Mouse (Mus musculus): ENCODE measurements at regions not wholly inside any gene's neighbourhood (a gene's known extent, or its start where the extent isn't known, plus 50 kb on each side); places are given as distances from the start of the nearest gene placed in this dataset.
A peak's percentile ranks its signal among the peaks of the same experiment; 100 is the strongest.

- TF ChIP-seq CTCF (conservative IDR thresholded peaks at IDR 0.05) = no peak
- Histone ChIP-seq H3K27ac (no peak overlapping the region), H3K4me3 (no peak overlapping the region)
- DNase-seq (ENCODE audit: low spot score in 2 of 2) = no peak
Measured at GRCm38 (mm10) chr3:15205266-15206229, 126.6 kb downstream of the Gm9733 start.

GRCm38 (mm10) chr3:15212357-15212756, 119.7 kb downstream of the Gm9733 start:
- DNase-seq (ENCODE audit: low spot score in 2 of 2) = no peak
- H3K27ac ChIP-seq = no peak overlapping the region
- no peak overlapping the region for H3K4me3 ChIP-seq
- TF ChIP-seq CTCF (conservative IDR thresholded peaks at IDR 0.05) = no peak

- TF ChIP-seq CTCF (conservative IDR thresholded peaks at IDR 0.05) = no peak
- Histone ChIP-seq H3K27ac (no peak overlapping the region), H3K4me3 (no peak overlapping the region)
- DNase-seq (ENCODE audit: low spot score in 2 of 2) = no peak
Measured at GRCm38 (mm10) chr3:15217591-15217990, 114.5 kb downstream of the Gm9733 start.

- TF ChIP-seq CTCF (conservative IDR thresholded peaks at IDR 0.05) = no peak
Measured at GRCm38 (mm10) chr3:15219275-15219674, 112.8 kb downstream of the Gm9733 start.

GRCm38 (mm10) chr3:15223266-15223665, 108.8 kb downstream of the Gm9733 start:
- TF ChIP-seq CTCF (conservative IDR thresholded peaks at IDR 0.05) = no peak
- Histone ChIP-seq H3K4me3 (no peak overlapping the region), H3K27ac (no peak overlapping the region)
- DNase-seq (ENCODE audit: low spot score in 2 of 2) = no peak

More at GRCm38 (mm10) chr3:15219275-15219674, 112.8 kb downstream of the Gm9733 start:
- DNase-seq (ENCODE audit: low spot score in 2 of 2) = no peak
- Histone ChIP-seq H3K27ac (no peak overlapping the region), H3K4me3 (no peak overlapping the region)

- no peak overlapping the region for H3K27ac ChIP-seq
- DNase-seq (ENCODE audit: low spot score in 2 of 2) = no peak
- no peak for TF ChIP-seq CTCF (conservative IDR thresholded peaks at IDR 0.05)
- no peak overlapping the region for H3K4me3 ChIP-seq
Measured at GRCm38 (mm10) chr3:15224452-15224851, 107.7 kb downstream of the Gm9733 start.

- DNase-seq (ENCODE audit: low spot score in 2 of 2) = no peak
- no peak for TF ChIP-seq CTCF (conservative IDR thresholded peaks at IDR 0.05)
- no peak overlapping the region for H3K4me3 ChIP-seq
- H3K27ac ChIP-seq = no peak overlapping the region
Measured at GRCm38 (mm10) chr3:15228641-15229040, 103.5 kb downstream of the Gm9733 start.

GRCm38 (mm10) chr3:15230204-15230603, 101.9 kb downstream of the Gm9733 start:
- DNase-seq (ENCODE audit: low spot score in 2 of 2) = no peak
- TF ChIP-seq CTCF (conservative IDR thresholded peaks at IDR 0.05) = no peak
- Histone ChIP-seq H3K4me3 (no peak overlapping the region), H3K27ac (no peak overlapping the region)

GRCm38 (mm10) chr3:15231433-15231832, 100.7 kb downstream of the Gm9733 start:
- Histone ChIP-seq H3K27ac (no peak overlapping the region), H3K4me3 (no peak overlapping the region)
- no peak for TF ChIP-seq CTCF (conservative IDR thresholded peaks at IDR 0.05)
- no peak for DNase-seq (ENCODE audit: low spot score in 2 of 2)

- Histone ChIP-seq H3K4me3 (no peak overlapping the region), H3K27ac (peak overlapping the region; percentile 75)
- TF ChIP-seq CTCF (conservative IDR thresholded peaks at IDR 0.05) = no peak
- peak in 1 of 2 experiments; percentile 10 for DNase-seq (ENCODE audit: low spot score in 2 of 2)
Measured at GRCm38 (mm10) chr3:15237817-15238432, 94.2 kb downstream of the Gm9733 start.

- TF ChIP-seq CTCF (conservative IDR thresholded peaks at IDR 0.05) = no peak
Measured at GRCm38 (mm10) chr3:15242388-15242787, 89.7 kb downstream of the Gm9733 start.

GRCm38 (mm10) chr3:15243584-15243983, 88.5 kb downstream of the Gm9733 start:
- TF ChIP-seq CTCF (conservative IDR thresholded peaks at IDR 0.05) = no peak
- DNase-seq (ENCODE audit: low spot score in 2 of 2) = no peak
- no peak overlapping the region for H3K4me3 ChIP-seq
- H3K27ac ChIP-seq = 0 out of 2 replicates have a peak overlapping the region, but pooled peaks have one; percentile 75

More at GRCm38 (mm10) chr3:15242388-15242787, 89.7 kb downstream of the Gm9733 start:
- no peak for DNase-seq (ENCODE audit: low spot score in 2 of 2)
- H3K4me3 ChIP-seq = no peak overlapping the region
- peak overlapping the region; percentile 75 for H3K27ac ChIP-seq

GRCm38 (mm10) chr3:15244999-15245398, 87.1 kb downstream of the Gm9733 start:
- Histone ChIP-seq H3K4me3 (no peak overlapping the region), H3K27ac (no peak overlapping the region)
- peak; percentile 88 for TF ChIP-seq CTCF (conservative IDR thresholded peaks at IDR 0.05)
- DNase-seq (ENCODE audit: low spot score in 2 of 2) = peak; percentile 5 to 35
